8 mouse cellular contexts compared by ENCODE assay signal in genomic region chr17:65884691-65885397, GRCm38 (mm10). TPM values are rescaled to one million over a fixed set of nuclear protein-coding genes. Genes with fewer than 3 reads are reported as not detected.
DNase-seq lines count a peak whose midpoint lies in the region; ATAC-seq and TF ChIP-seq lines count a peak whose summit lies in the region.

No protein-coding gene starts in this region.

- no peaks in the 10 kb centered on the region for H3K9me3 ChIP-seq in E14TG2a.4 (ENCODE audit: low read length)
- H3K9me3 ChIP-seq in forebrain, embryonic 12.5 days, result no peaks in the 10 kb centered on the region
- H3K9me3 ChIP-seq in heart, postnatal 0 days (replicated peaks; ENCODE audit: control insufficient read depth, low read length), result no peaks in the 10 kb centered on the region
- H3K9me3 ChIP-seq in liver, embryonic 16.5 days (replicated peaks; ENCODE audit: control insufficient read depth, low read length), result no peaks in the 10 kb centered on the region
- no peaks in the 10 kb centered on the region for H3K9me3 ChIP-seq in neural tube, embryonic 13.5 days

- TF ChIP-seq EP300 in heart, postnatal 0 days (IDR thresholded peaks at IDR 0.05; ENCODE audit: low read depth), result no peak; the same call in 1 of the 2 replicates

- DNase-seq in c-Kit-positive CD71-positive TER-119-positive erythroid progenitor cells, embryonic 14.5 days (ENCODE audit: low spot score), result peak; percentile 98
- peak; percentile 99 for DNase-seq in heart, postnatal 0 days (ENCODE audit: low spot score)
- peak; percentile 99 for DNase-seq in kidney, postnatal 4 days

- H3K27me3 ChIP-seq in E14TG2a.4 (ENCODE audit: insufficient read depth, low read length), result no peaks in the 10 kb centered on the region
- H3K27me3 ChIP-seq in forebrain, embryonic 12.5 days, result no peaks in the 10 kb centered on the region
- no peaks in the 10 kb centered on the region for H3K27me3 ChIP-seq in heart, postnatal 0 days (ENCODE audit: control insufficient read depth, insufficient read depth, low read length)
- H3K27me3 ChIP-seq in liver, embryonic 16.5 days (ENCODE audit: control insufficient read depth, insufficient read depth, low read depth, low read length), result no peaks in the 10 kb centered on the region
- H3K27me3 ChIP-seq in neural tube, embryonic 13.5 days, result no peaks in the 10 kb centered on the region
- H3K27me3 ChIP-seq in testis, adult 2 months (ENCODE audit: control insufficient read depth, insufficient read depth, low read length), result no peaks in the 10 kb centered on the region

- peak; percentile 99 for ATAC-seq in forebrain, embryonic 12.5 days (ENCODE audit: low FRiP score)
- peak; percentile 98 for ATAC-seq in heart, postnatal 0 days (ENCODE audit: insufficient read depth, low read depth)
- ATAC-seq in liver, embryonic 16.5 days (ENCODE audit: low read depth), result peak; percentile 97
- ATAC-seq in neural tube, embryonic 13.5 days (ENCODE audit: low read depth), result peak; percentile 99

- under 1% methylated on average over 64 of the region's 67 CpGs for WGBS in forebrain, embryonic 12.5 days
- under 1% methylated on average over 54 of the region's 67 CpGs for WGBS in heart, postnatal 0 days
- WGBS in liver, embryonic 16.5 days (ENCODE audit: insufficient replicate concordance), result under 1% methylated on average over 67 of the region's 67 CpGs
- under 1% methylated on average over 66 of the region's 67 CpGs for WGBS in neural tube, embryonic 13.5 days

- H3K9ac ChIP-seq in forebrain, embryonic 12.5 days, result peak overlapping the region; percentile 92
- peak overlapping the region; percentile 84 for H3K9ac ChIP-seq in heart, postnatal 0 days (replicated peaks; ENCODE audit: low read depth, low read length)
- peak overlapping the region; percentile 97 for H3K9ac ChIP-seq in liver, embryonic 16.5 days (ENCODE audit: low read depth, low read length)
- peak overlapping the region; percentile 94 for H3K9ac ChIP-seq in neural tube, embryonic 13.5 days

- H3K4me1 ChIP-seq in E14TG2a.4 (replicated peaks; ENCODE audit: low read depth, low read length), result peaks cover 62% of the 10 kb centered on the region
- H3K4me1 ChIP-seq in forebrain, embryonic 12.5 days, result peaks cover 20% of the 10 kb centered on the region
- H3K4me1 ChIP-seq in heart, postnatal 0 days (ENCODE audit: control insufficient read depth, insufficient read depth), result peaks cover 22% of the 10 kb centered on the region
- H3K4me1 ChIP-seq in liver, embryonic 16.5 days (ENCODE audit: control insufficient read depth, low read depth, low read length), result peaks cover 24% of the 10 kb centered on the region
- peaks cover 36% of the 10 kb centered on the region for H3K4me1 ChIP-seq in neural tube, embryonic 13.5 days (replicated peaks)
- H3K4me1 ChIP-seq in testis, adult 2 months (ENCODE audit: control insufficient read depth, insufficient read depth, low read length), result peaks cover 12% of the 10 kb centered on the region

- peak overlapping the region; percentile 95 for H3K4me2 ChIP-seq in forebrain, embryonic 12.5 days
- peak overlapping the region; percentile 95 for H3K4me2 ChIP-seq in heart, postnatal 0 days (ENCODE audit: low read depth, low read length)
- H3K4me2 ChIP-seq in liver, embryonic 16.5 days (ENCODE audit: low read depth, low read length), result peak overlapping the region; percentile 93
- peak overlapping the region; percentile 98 for H3K4me2 ChIP-seq in neural tube, embryonic 13.5 days

- peak; percentile 77; the same call in 1 of the 2 replicates for TF ChIP-seq POLR2A in testis, adult 2 months (IDR thresholded peaks at IDR 0.05; ENCODE audit: control insufficient read depth, low read depth, low read length)

- peak overlapping the region; percentile 97 for H3K4me3 ChIP-seq in E14TG2a.4 (replicated peaks; ENCODE audit: low read length)
- H3K4me3 ChIP-seq in forebrain, embryonic 12.5 days (replicated peaks), result peak overlapping the region; percentile 97
- H3K4me3 ChIP-seq in heart, postnatal 0 days (ENCODE audit: low read depth, low read length), result peak overlapping the region; percentile 92
- H3K4me3 ChIP-seq in liver, embryonic 16.5 days (ENCODE audit: low read depth, low read length), result peak overlapping the region; percentile 82
- peak overlapping the region; percentile 98 for H3K4me3 ChIP-seq in neural tube, embryonic 13.5 days
- H3K4me3 ChIP-seq in testis, adult 2 months (ENCODE audit: control insufficient read depth, low read depth, low read length), result peak overlapping the region; percentile 93

- no peaks in the 10 kb centered on the region for H3K36me3 ChIP-seq in E14TG2a.4 (ENCODE audit: insufficient read depth, low read length)
- H3K36me3 ChIP-seq in forebrain, embryonic 12.5 days (replicated peaks), result no peaks in the 10 kb centered on the region
- no peaks in the 10 kb centered on the region for H3K36me3 ChIP-seq in heart, postnatal 0 days (replicated peaks; ENCODE audit: control insufficient read depth, insufficient read depth, low read length)
- H3K36me3 ChIP-seq in liver, embryonic 16.5 days (ENCODE audit: control insufficient read depth, insufficient read depth), result no peaks in the 10 kb centered on the region
- no peaks in the 10 kb centered on the region for H3K36me3 ChIP-seq in neural tube, embryonic 13.5 days
- no peaks in the 10 kb centered on the region for H3K36me3 ChIP-seq in testis, adult 2 months (ENCODE audit: control insufficient read depth, insufficient read depth, low read length)

- H3K27ac ChIP-seq in forebrain, embryonic 12.5 days, result peak overlapping the region; percentile 96
- H3K27ac ChIP-seq in heart, postnatal 0 days (ENCODE audit: low read depth), result peak overlapping the region; percentile 93
- peak overlapping the region; percentile 98 for H3K27ac ChIP-seq in liver, embryonic 16.5 days (ENCODE audit: low read length)
- H3K27ac ChIP-seq in neural tube, embryonic 13.5 days (replicated peaks), result peak overlapping the region; percentile 98
- peak overlapping the region; percentile 89 for H3K27ac ChIP-seq in testis, adult 2 months (ENCODE audit: control insufficient read depth, insufficient read depth, low read depth, low read length)

- no peak for TF ChIP-seq CTCF in E14TG2a.4 (conservative IDR thresholded peaks at IDR 0.05; ENCODE audit: low read length)
- 0 out of 2 replicates have a peak, but pooled peaks have one; percentile 9 for TF ChIP-seq CTCF in heart, postnatal 0 days (IDR thresholded peaks at IDR 0.05; ENCODE audit: low read depth)
- TF ChIP-seq CTCF in testis, adult 2 months (IDR thresholded peaks at IDR 0.05; ENCODE audit: control insufficient read depth, insufficient read depth, insufficient replicate concordance, low read depth, low read length), result no peak

RNA-seq across cellular contexts. Expression of gene Ralbp1, which starts 0.8 kb away (rescaled TPM):
- polyA plus RNA-seq in forebrain, embryonic 12.5 days (2016; fragmentation: Nextera tagmentation; extraction: Ambion mirVana), result 39.6 and 43.9 TPM in 2 replicates
- 37.9 and 38.6 TPM in 2 replicates for total RNA-seq in heart, postnatal 0 days (2014; rRNA removed; ENCODE audit: low replicate concordance)
- 39.0 and 45.8 TPM in 2 replicates for polyA plus RNA-seq in heart, postnatal 0 days (2015; fragmentation: Nextera tagmentation; extraction: Ambion mirVana)
- polyA plus RNA-seq in liver, embryonic 16.5 days (2015; fragmentation: Nextera tagmentation; extraction: Ambion mirVana), result 35.4 and 37.7 TPM in 2 replicates
- 55.2 and 57.7 TPM in 2 replicates for polyA plus RNA-seq in neural tube, embryonic 13.5 days (2015; fragmentation: Nextera tagmentation; extraction: Ambion mirVana)
- polyA plus RNA-seq in testis, adult 2 months (2012; rRNA removed), result 12.8 and 13.2 TPM in 2 replicates

Comparison
In these comparisons a context has a peak if more than half of its experiments do, and no peak if none do; other contexts are left out.
1. Peak in every context shown above with its lines: DNase-seq, ATAC-seq, H3K4me3 ChIP-seq and H3K27ac ChIP-seq.